ENCODE assay signal across 25 mouse cellular contexts in genomic region chr2:29668011-29668691, GRCm38 (mm10). TPM values are rescaled to one million over a fixed set of nuclear protein-coding genes. Genes with fewer than 3 reads are reported as not detected.
DNase-seq lines count a peak whose midpoint lies in the region; ATAC-seq and TF ChIP-seq lines count a peak whose summit lies in the region.
"Had no signal": no experiment of that assay in that cellular context is flagged by ENCODE, and none has a peak within 500 bp of the region (broad histone marks: within the 10 kb centered on the region; RNA-seq: fewer than 3 reads in every experiment).

No protein-coding gene starts in this region.

- ATAC-seq in midbrain, embryonic 13.5 days: no peak
- ATAC-seq: forebrain, embryonic 15.5 days; hindbrain, postnatal 0 days; intestine, embryonic 15.5 days had no signal

- H3K36me3 ChIP-seq in C2C12 (ENCODE audit: control insufficient read depth, insufficient read depth): no peaks in the 10 kb centered on the region
- H3K36me3 ChIP-seq in ES-Bruce4 (ENCODE audit: control insufficient read depth, insufficient read depth, low read length, poor library complexity, severe bottlenecking): no peaks in the 10 kb centered on the region
- H3K36me3 ChIP-seq in myocyte (ENCODE audit: control insufficient read depth, insufficient read depth): no peaks in the 10 kb centered on the region
- H3K36me3 ChIP-seq in midbrain, embryonic 13.5 days: no peaks in the 10 kb centered on the region
- H3K36me3 ChIP-seq: forebrain, embryonic 15.5 days; intestine, embryonic 15.5 days had no signal

- TF ChIP-seq POLR2A in ES-Bruce4 (IDR thresholded peaks at IDR 0.05; ENCODE audit: insufficient read depth, low read length): no peak
- TF ChIP-seq POLR2A in myocyte (IDR thresholded peaks at IDR 0.05; ENCODE audit: insufficient read length, low read depth): no peak

- H3K27ac ChIP-seq in layer of hippocampus, adult 2 months: peak overlapping the region; percentile 89
- no peak overlapping the region for H3K27ac ChIP-seq in ES-Bruce4 (ENCODE audit: insufficient read depth, low read length)
- no peak overlapping the region for H3K27ac ChIP-seq in midbrain, embryonic 13.5 days
- H3K27ac ChIP-seq: forebrain, embryonic 15.5 days; hindbrain, postnatal 0 days; intestine, embryonic 15.5 days; liver, embryonic 14.5 days had no signal

- H3K4me2 ChIP-seq in myocyte (ENCODE audit: low read depth): peak overlapping the region; percentile 35
- no peak overlapping the region for H3K4me2 ChIP-seq in midbrain, embryonic 13.5 days (replicated peaks)
- H3K4me2 ChIP-seq: forebrain, embryonic 15.5 days; intestine, embryonic 15.5 days had no signal

- no peak overlapping the region for H3K4me3 ChIP-seq in layer of hippocampus, adult 2 months
- H3K4me3 ChIP-seq in C2C12 (ENCODE audit: insufficient read depth, poor library complexity, severe bottlenecking) (no peak overlapping the region), ES-Bruce4 (ENCODE audit: low read depth, low read length) (no peak overlapping the region), myocyte (no peak overlapping the region)
- no peak overlapping the region for H3K4me3 ChIP-seq in midbrain, embryonic 13.5 days (replicated peaks)
- H3K4me3 ChIP-seq: forebrain, embryonic 15.5 days; intestine, embryonic 15.5 days; megakaryocyte, embryonic 14.5 days had no signal

- no peak overlapping the region for H3ac ChIP-seq in C2C12 (ENCODE audit: control insufficient read depth, insufficient read length, low read depth)
- H3ac ChIP-seq in myocyte (ENCODE audit: control insufficient read depth, insufficient read length): no peak overlapping the region

- WGBS in midbrain, embryonic 13.5 days: 94% methylated on average over 7 of the region's 7 CpGs

- no peak overlapping the region for H3K9ac ChIP-seq in ES-Bruce4 (ENCODE audit: low read depth, poor library complexity, severe bottlenecking)
- H3K9ac ChIP-seq in midbrain, embryonic 13.5 days (replicated peaks): no peak overlapping the region
- H3K9ac ChIP-seq: forebrain, embryonic 15.5 days; intestine, embryonic 15.5 days; liver, embryonic 14.5 days had no signal

- H3K79me3 ChIP-seq in C2C12 (ENCODE audit: low read depth): peaks cover 19% of the 10 kb centered on the region

- DNase-seq in layer of hippocampus, adult 2 months (ENCODE audit: low spot score in 2 of 2): no peak
- no peak for DNase-seq in layer of hippocampus, adult 8-10 months (ENCODE audit: low spot score in 2 of 2)
- DNase-seq in MN1 (ENCODE audit: low spot score): no peak
- DNase-seq: adrenal gland, adult 8-10 months; cerebellum, adult 8-10 months; heart, postnatal 14 days; kidney, adult 2 months; kidney, postnatal 36 days; layer of hippocampus, postnatal 36 days; left cerebral cortex, postnatal 4 days; liver; lung, adult 2 months; midbrain, embryonic 14.5 days; spleen, adult 18-20 months; thymus, adult 18-20 months; thymus, postnatal 25 days had no signal

- no peaks in the 10 kb centered on the region for H3K9me3 ChIP-seq in ES-Bruce4 (replicated peaks; ENCODE audit: control insufficient read depth, insufficient read depth, low read length, poor library complexity, severe bottlenecking)
- no peaks in the 10 kb centered on the region for H3K9me3 ChIP-seq in midbrain, embryonic 13.5 days
- H3K9me3 ChIP-seq: forebrain, embryonic 15.5 days; intestine, embryonic 15.5 days; megakaryocyte, embryonic 14.5 days had no signal

- 0 out of 2 replicates have a peak, but pooled peaks have one; percentile 30 for TF ChIP-seq EP300 in ES-Bruce4 (IDR thresholded peaks at IDR 0.05; ENCODE audit: insufficient read depth, low read depth, low read length)

- H3K79me2 ChIP-seq in C2C12 (ENCODE audit: control insufficient read depth, insufficient read depth) (peaks cover 90% of the 10 kb centered on the region), myocyte (ENCODE audit: control insufficient read depth, insufficient read depth) (peaks cover 39% of the 10 kb centered on the region)

- no peak for TF ChIP-seq CTCF in layer of hippocampus, adult 2 months (conservative IDR thresholded peaks at IDR 0.05)
- TF ChIP-seq CTCF in C2C12 (IDR thresholded peaks at IDR 0.05; ENCODE audit: control insufficient read depth, insufficient read depth, insufficient read length) (no peak), ES-Bruce4 (IDR thresholded peaks at IDR 0.05; ENCODE audit: low read depth, low read length) (no peak)

- peaks cover 23% of the 10 kb centered on the region for H3K4me1 ChIP-seq in ES-Bruce4 (ENCODE audit: control insufficient read depth, insufficient read depth, low read length)
- peaks cover 51% of the 10 kb centered on the region for H3K4me1 ChIP-seq in midbrain, embryonic 13.5 days (replicated peaks)

- H3K27me3 ChIP-seq in C2C12 (ENCODE audit: control insufficient read depth, insufficient read depth, insufficient read length): no peaks in the 10 kb centered on the region
- no peaks in the 10 kb centered on the region for H3K27me3 ChIP-seq in ES-Bruce4 (ENCODE audit: control insufficient read depth, insufficient read depth, low read length, poor library complexity, severe bottlenecking)
- H3K27me3 ChIP-seq in myocyte (ENCODE audit: control insufficient read depth, insufficient read depth, insufficient read length): no peaks in the 10 kb centered on the region
- no peaks in the 10 kb centered on the region for H3K27me3 ChIP-seq in midbrain, embryonic 13.5 days
- H3K27me3 ChIP-seq: forebrain, embryonic 15.5 days; intestine, embryonic 15.5 days; megakaryocyte, embryonic 14.5 days had no signal

TF ChIP-seq in C2C12, 6 proteins besides CTCF, POLR2A, EP300 and RAD21:
- no peak for TF ChIP-seq MYOG (IDR thresholded peaks at IDR 0.05; ENCODE audit: control insufficient read depth, extremely low read depth, insufficient read length)
- peak; percentile 42 for TF ChIP-seq MYOD1 (IDR thresholded peaks at IDR 0.05; ENCODE audit: control insufficient read depth, insufficient read length, low read depth)

TF ChIP-seq in myocyte, 11 proteins besides CTCF, POLR2A, EP300 and RAD21:
- no peak for TF ChIP-seq POLR2AphosphoS2 (IDR thresholded peaks at IDR 0.05; ENCODE audit: insufficient read length, low read depth)
- peak; percentile 15 for TF ChIP-seq SRF (IDR thresholded peaks at IDR 0.05; ENCODE audit: control insufficient read depth, insufficient read length, low read depth)
- TF ChIP-seq REST (IDR thresholded peaks at IDR 0.05; ENCODE audit: insufficient read depth, insufficient read length): no peak
- peak; percentile 21 to 93 (median 89) for TF ChIP-seq MYOD1 (IDR thresholded peaks at IDR 0.05; ENCODE audit: control insufficient read depth in 1 of 3, insufficient read length in 2 of 3, low read depth in 2 of 3)
- TF ChIP-seq MYOG (IDR thresholded peaks at IDR 0.05; ENCODE audit: control insufficient read depth in 1 of 3, insufficient read depth in 1 of 3, insufficient read length in 2 of 3, low read depth in 2 of 3): peak in 2 of 3 experiments; percentile 28 to 84

RNA-seq across cellular contexts. Expression of gene Rapgef1, which starts 48.6 kb away (rescaled TPM):
- 10 to 100 TPM; 91.3 to 94.9 TPM for total RNA-seq in layer of hippocampus, adult 2 months (2021)
- 10 to 100 TPM; 78.8 to 94.5 (median 89.3) TPM for total RNA-seq in layer of hippocampus, adult 8-10 months (2022)
- polyA plus RNA-seq in C2C12 (2012; fragmentation: generic; extraction: Trizol): 48.9 TPM
- 35.0 and 37.0 TPM in 2 replicates for polyA plus RNA-seq in ES-Bruce4 (2011; ENCODE audit: insufficient read depth, insufficient read length, low read depth, missing spikeins)
- polyA plus RNA-seq in myocyte (2012; fragmentation: generic; extraction: Trizol): 74.5 TPM
- 16.7 and 19.8 TPM in 2 replicates for polyA plus RNA-seq in midbrain, embryonic 13.5 days (2015; fragmentation: Nextera tagmentation; extraction: Ambion mirVana)
